Mouse (Mus musculus): ENCODE measurements around the gene Cdcp2.

GRCm38 (mm10) chr4:107067151-107067840 lies 29.4 kb upstream of the Cdcp2 start:
- no peak for TF ChIP-seq POLR2A (IDR thresholded peaks at IDR 0.05; ENCODE audit: low read depth, low read length)
- TF ChIP-seq CTCF (IDR thresholded peaks at IDR 0.05; ENCODE audit: extremely low read depth, insufficient read length, insufficient replicate concordance, low read depth, low read length) = no peak
